Mouse (Mus musculus): ENCODE data around the gene Tmem81. TPM values are rescaled to one million over a fixed set of nuclear protein-coding genes. Genes with fewer than 3 reads are reported as not detected.
"Not testable (repeated sequence)": the region's sequence is repeated elsewhere in the genome, so short reads cannot be mapped to it uniquely, and the experiment has no call there.

Tmem81 gene
- total RNA-seq (2021), result 1 to 10 TPM; 4.7 to 4.8 TPM
- long read RNA-seq, experiment 1, partial matches to known transcripts, result 0 of 3 reads
- long read RNA-seq, experiment 1, other reads (novel, unspliced or antisense), result 2 of 3 reads
- long read RNA-seq, experiment 2, partial matches to known transcripts, result 0 of 2 reads
- long read RNA-seq, experiment 2, other reads (novel, unspliced or antisense), result 1 of 2 reads

DNA sequence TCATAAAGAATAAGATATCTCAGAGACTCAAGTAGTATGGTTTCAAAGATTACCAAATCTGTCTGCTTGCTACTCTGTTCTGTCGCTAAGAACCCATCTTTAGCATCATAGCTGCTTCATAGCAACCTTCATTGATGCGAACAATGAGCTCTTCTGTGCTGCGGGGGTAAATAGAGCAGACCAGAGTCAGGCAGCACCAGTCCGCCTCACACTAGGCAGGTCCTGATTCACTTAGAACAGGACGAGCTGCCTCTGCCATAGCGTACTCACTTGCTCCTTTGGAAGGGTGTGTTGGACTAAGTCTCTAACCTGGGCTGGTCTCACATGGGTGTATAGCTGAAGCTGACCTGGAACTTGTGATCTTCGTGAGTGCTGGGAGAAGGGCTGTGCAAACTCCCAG is at the start of gene Tmem81:
TSS of gene Tmem81 (plus strand) at position 173 of the 400 bp plus-strand sequence.
- no peak for DNase-seq (ENCODE audit: low spot score in 2 of 2)

DNA sequence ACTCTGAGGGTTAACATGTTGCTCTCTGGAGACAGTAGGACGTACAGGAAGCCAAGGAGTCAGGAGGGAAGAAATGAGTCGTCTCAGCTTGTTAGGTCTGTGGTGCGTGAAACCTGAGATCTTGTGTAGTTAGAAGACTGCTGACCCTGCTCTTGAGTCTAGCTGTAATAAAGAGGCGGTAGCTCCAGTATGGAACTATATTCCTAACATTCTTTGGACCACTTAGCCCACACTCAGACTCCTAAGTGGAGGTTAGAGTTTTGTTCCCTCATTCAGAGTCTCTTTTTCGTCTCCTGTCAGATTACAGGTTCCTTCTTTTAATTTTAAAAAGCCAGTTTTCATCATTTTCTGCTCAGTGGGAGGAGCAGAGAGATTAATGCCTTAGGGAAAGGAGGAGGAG is 41.4 kb upstream of the Tmem81 start:
- no peak for DNase-seq (ENCODE audit: low spot score in 2 of 2)

DNA sequence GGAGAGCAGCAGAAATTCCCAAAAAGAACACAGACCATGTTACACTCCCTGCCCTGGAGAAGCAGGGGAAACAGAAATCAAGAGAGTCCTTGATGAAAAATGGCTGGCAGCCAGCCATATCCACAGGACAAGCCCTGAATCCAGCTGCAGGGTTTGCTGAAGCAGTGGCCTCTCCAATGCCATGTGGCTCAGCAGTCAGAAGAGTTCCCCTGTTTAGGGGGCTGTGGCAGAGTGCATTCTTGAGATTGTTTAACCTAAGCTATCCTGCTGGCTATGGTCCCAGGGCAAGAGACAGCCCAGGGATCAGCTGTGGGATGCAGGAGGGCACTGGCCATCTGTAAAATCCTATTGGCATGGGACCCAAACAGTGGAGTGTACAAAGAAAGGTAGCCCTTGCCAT is 37.1 kb upstream of the Tmem81 start:
- no peak for DNase-seq (ENCODE audit: low spot score in 2 of 2)

DNA sequence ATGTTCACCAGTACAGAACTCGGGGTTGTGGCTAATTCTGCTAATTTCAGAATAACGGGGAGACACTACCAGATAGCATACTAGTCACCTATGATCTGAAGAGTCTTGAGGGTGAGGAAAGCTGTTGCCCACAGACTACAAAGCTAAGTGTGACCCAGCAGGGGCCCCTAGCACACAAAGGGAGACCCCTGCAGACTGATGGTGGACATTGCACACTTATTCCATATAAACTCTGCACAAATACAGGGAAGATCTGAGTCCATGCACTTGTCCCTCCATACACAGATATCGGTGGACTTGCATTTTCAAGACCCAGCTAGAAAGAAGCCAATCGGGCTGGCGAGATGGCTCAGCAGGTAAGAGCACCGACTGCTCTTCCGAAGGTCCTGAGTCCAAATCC is 36.5 kb upstream of the Tmem81 start:
- DNase-seq (ENCODE audit: low spot score in 2 of 2), result no peak

DNA sequence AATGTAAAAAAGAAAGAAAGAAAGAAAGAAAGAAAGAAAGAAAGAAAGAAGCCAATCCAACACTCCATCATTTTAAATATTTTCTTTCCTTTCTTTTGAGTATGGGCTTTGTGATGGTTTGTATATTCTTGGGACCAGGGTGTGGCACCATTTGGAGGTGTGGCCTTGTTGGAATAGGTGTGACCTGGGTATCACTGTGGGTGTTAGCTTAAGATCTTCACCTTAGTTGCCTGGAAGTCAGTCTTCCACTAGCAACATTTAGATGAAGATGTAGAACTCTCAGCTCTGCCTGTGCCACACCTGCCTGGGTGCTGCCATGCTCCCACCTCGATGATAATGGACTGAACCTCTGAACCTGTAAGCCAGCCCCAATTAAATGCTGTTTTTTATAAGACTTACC is 36.0 kb upstream of the Tmem81 start:
- DNase-seq (ENCODE audit: low spot score in 2 of 2), result not testable (repeated sequence)

DNA sequence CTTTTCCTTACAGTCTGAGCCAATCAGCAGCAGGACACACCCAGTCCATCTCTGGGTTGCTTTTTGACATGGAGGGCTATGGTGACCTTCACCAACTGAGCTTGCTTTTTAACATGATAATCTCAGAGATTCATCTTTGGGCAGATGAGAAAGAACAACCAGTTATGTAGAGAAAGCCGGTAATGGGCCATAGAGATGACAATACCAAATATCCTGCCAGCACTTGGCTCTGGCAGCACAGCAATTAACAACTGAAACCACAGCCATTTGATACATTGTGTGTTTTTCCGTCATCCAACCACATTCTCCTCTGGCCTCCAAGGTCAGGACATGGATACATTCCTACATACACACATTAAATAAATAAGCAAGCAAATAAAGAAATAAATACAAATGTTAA is 35.0 kb upstream of the Tmem81 start:
- no peak for DNase-seq (ENCODE audit: low spot score in 2 of 2)

DNA sequence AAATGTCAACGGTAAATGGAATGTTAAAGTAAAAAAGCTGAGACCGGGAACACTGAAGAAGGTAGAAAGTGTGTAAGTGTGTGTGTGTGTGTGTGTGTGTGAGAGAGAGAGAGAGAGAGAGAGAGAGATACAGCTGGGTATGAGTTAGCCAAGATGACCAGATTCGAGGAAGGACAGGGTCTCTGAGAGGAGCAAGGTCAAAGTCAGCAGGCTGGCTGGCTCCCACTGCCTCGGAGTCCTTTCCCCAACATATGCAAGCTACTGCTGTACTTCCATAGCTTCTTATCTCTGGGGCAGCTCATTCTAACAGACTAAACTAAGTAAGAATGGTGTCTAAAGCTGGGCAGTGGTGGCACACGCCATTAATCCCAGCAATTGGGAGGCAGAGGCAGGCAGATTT is 34.5 kb upstream of the Tmem81 start:
- DNase-seq (ENCODE audit: low spot score in 2 of 2), result no peak

DNA sequence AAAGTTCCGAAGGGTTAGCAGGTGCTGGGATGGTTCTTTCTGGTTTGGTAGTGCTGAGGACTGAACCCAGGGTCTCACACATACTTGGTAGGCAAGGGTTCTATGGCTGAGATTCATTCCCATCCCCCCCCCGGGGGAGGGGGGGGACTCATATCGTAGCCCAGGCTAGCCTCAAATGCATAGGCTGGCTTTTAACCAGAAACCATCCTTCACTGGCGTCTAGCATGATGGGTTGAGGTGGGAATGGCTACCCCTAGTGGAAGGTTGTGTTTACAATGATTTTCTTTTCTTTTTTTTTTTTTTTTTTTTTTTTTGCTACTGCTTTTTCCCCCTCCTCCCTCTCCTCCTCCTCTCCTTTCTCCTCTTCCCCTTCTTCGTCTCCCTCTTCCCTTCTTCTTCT is 33.5 kb upstream of the Tmem81 start:
- DNase-seq (ENCODE audit: low spot score in 2 of 2), result no peak

DNA sequence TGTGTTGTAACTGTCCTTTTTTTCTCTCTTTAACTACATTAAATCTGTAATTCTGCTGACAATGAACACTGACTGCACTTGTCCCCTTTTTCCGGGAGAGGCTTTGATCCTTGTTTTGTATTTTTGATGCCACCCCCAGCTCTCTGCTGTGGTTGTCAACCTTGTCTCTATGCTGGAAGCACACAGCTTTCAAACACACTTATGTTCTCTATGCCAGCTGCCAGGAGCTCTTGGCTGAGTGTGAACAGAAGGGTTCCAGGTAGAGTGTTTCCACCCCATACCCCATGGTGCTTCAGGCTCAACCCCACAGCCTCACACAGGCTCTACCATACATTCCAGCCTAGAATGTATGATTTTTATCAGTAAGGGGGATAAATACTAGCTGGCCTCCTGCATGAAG is 31.5 kb upstream of the Tmem81 start:
- DNase-seq (ENCODE audit: low spot score in 2 of 2), result no peak

DNA sequence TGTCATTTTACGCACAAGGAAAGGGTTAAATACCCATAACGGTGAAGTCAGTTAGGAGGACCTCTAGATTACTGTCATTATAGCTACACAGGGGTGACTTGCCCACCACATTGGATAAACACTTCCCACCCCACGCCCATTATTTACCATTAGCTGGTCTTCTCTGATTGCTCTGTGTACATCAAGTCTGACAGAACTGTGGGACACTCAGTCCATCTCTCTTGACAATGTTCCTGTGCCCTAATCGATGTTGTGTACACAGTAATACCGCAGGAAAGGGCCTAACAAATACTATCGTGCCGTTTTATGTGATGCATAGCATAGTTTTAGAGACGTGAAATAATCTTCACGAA is 29.5 kb upstream of the Tmem81 start:
- DNase-seq (ENCODE audit: low spot score in 2 of 2), result peak in 1 of 2 experiments; percentile 15

DNA sequence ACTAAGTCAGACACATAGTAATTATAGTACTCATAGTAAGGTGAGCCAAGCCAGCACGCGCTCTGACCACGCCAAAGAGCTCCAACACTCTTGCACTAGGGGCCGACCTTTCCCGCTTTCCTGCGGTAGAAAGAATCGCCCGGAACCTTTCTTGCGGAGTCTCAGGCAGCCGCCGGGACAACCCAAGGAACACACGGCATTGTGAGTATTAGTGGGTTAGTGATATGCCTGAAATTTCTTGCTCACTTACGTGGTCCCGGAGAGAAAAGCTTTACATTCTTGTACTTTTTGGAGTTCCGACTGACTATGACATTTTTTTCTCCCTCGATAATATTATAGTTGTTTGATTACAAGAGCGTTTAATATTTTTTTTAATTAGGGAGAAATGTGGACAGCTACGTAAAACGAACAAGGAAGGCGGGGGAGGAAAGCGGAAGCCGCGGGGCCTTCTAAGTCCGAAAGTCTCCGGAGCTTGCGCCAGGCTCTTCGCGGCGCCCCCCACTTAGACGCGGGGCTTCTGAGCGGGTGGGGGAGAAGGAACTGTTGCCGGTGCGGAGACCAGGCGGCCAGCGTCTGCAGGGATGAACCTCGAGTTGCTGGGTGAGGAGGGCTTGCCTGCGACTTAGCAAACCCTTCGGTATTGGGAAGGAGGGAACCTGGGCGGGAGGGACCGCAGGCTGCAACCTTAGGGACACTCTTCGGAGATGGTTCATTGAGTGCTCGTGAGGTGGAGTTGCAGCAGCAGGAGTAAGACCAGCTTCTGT is 28.9 kb upstream of the Tmem81 start, which contains the start of gene Rbbp5:
TSS of gene Rbbp5 (plus strand) at position 438 of the 764 bp plus-strand sequence.
- peak; percentile 82 to 84 for DNase-seq (ENCODE audit: low spot score in 2 of 2)

DNA sequence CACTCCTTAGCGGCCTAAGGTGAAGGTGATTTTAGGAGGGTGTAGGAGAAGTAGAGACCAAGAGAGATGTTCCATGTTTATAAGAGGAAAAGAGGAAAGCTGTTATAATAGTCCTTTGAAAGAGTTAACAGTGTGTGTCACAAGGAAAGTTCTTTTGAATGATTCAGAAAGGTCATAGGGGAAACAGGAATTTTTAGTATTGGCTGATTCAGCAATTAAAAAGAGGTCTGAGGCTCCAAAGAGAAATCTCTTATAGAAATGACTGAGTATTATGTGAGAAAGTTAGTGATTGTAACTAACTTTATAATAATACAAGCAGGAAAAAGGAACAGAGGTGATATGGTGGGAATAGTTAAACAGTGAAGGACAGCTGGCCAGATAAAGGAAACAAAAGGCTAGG is 26.6 kb upstream of the Tmem81 start:
- no peak for DNase-seq (ENCODE audit: low spot score in 2 of 2)

DNA sequence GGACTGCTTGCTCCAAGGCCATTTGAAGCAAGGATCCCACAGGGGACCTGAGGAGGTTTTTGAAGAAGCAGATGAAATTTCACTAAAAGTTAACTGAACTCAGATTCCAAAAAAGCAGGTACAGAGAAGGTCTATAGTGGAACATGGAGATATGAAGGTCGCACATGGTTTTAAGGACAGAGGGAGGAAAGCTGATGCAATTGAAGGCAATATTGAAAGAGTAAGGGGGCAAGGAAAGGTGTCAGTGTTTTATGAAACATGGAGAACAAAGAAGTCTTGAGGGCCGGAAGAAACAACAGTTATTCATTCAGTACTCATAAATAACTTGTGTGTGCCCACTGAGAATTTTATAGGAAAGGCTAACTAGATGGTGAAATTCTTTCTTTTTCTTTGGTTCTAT is 24.4 kb upstream of the Tmem81 start:
- DNase-seq (ENCODE audit: low spot score in 2 of 2), result no peak

DNA sequence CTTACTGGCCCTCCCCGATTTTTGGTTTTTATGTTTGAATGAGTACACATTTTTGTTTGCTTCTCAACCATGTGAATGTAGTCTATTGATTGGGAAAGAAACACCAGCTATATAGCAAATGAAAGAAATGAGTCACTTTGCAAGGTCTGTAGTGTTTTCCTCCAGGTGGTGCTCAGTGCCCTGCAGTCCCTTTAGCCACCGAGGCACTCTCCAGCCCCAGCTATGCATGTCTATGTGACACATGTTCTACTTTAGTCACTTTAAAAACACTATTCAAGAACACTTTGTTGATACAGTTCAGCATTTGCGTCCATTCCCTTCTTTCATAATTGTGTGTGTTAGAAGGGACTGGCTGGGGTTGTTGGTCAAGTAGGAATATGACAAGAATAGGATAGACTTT is 22.8 kb upstream of the Tmem81 start:
- no peak for DNase-seq (ENCODE audit: low spot score in 2 of 2)

DNA sequence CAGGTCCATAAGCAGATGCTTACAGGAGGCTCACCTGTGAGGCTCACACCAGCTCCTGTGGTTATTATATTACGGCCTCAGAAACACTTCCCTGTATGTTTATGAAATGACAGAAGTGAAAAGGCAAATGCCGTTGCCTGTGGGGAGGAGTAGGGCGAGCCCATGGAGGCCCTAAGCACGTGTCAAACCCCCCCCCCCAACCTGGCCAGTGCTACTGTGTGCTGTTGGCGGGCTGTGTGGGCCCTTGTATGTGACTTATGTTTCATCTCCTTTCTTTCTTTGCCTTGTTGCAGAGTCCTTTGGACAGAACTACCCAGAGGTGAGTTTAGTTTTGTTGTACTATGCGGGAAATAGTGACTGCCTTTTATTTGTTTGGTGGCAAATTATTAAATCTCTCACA is 22.3 kb upstream of the Tmem81 start:
- DNase-seq (ENCODE audit: low spot score in 2 of 2), result no peak

DNA sequence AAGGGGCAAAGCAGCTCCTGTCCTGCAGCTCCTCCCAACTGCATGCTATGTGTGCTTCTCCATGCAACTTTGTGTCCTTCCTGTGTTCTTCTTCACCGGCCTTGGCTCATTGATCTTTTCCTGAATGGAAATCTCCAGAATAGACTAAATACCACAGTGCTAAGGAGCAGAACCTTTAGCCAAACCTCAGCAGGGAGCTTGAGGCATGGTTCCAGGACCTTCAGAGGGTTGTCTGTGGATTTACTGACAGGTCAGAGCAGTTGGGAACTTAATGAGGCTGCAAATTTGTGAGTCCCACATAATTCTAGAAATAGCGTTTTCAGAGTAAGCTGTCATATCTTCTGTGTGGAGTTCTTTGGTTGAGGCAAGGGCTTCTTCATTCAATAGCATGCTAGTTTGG is 5.5 kb upstream of the Tmem81 start:
- no peak for DNase-seq (ENCODE audit: low spot score in 2 of 2)

DNA sequence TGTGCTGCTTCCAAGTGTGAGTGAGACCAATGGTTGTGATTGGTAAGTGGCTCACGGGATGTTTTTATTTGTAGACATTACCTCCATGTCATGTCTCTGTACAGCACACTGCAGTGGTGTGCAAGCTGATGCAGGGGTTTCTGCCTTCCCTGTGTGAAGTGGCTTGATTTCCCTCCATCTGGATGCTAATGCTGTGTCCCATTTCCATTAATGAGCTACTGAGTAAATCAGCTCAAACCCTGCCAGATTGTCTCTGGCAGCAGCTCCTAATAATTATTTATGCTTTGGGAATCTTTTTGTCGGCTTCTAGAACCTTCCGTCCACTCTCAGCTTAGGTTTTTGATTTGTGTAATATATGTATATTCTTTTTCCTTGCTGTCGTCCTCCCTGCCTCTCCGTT is 875 bp upstream of the Tmem81 start:
- no peak for DNase-seq (ENCODE audit: low spot score in 2 of 2)

DNA sequence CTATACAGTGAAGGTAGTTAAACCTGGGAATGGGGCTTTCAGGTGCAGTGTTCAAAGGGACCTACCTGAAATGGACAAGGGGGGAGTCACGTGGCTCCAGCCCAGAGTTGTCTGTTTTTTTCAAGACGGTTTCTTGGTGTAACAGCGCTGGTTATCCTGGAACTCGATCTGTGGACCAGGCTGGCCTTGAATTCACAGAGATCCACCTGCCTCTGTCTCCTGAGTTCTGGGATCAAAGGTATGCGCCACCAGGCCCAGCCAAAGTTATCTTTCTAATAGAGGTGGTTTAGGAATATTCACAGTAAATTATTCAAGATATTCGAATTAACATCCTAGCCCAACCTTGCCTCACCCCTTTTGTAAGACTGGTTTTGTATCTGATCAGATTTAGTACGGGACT is 626 bp downstream of the Tmem81 start:
- no peak for DNase-seq (ENCODE audit: low spot score in 2 of 2)

DNA sequence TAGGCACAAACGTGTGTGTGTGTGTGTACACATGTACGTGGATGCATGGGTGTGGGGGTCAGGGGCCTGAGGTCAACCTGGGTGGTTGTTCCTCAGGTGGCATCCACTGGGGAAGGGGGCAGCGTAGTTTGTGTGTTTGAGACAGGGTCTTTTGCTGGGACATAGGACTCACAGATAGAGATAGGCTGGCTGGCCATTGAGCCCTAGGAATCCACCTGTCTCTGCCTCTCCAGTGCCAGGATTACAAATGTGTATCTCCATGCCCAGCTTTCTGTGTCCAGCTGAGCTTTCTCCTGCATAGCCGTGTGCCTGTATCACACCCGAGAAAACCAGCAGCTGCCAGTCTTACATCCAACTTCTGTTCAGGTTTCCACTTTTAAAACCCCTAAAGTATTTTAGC is 3.7 kb downstream of the Tmem81 start:
- no peak for DNase-seq (ENCODE audit: low spot score in 2 of 2)

DNA sequence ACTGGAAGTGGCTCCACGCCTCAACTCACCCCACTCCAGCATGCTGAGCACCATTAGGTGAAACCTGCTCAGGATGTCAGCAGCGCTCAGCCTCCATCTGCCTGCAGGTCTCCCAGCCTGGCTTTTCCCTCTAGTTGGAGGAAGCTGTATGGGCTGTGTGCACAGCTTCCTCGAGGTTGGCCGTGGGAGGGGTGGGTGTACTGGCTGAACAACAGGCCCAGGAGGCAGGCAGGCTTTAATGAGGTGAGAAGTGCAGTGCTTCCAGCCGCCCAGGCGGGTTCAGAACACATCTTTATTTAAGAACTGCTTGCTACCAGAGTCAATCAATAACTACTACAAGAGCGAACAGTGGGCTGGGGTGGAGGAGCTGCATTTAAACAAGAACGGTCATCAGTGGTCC is 5.5 kb downstream of the Tmem81 start:
- peak in 1 of 2 experiments; percentile 36 for DNase-seq (ENCODE audit: low spot score in 2 of 2)

DNA sequence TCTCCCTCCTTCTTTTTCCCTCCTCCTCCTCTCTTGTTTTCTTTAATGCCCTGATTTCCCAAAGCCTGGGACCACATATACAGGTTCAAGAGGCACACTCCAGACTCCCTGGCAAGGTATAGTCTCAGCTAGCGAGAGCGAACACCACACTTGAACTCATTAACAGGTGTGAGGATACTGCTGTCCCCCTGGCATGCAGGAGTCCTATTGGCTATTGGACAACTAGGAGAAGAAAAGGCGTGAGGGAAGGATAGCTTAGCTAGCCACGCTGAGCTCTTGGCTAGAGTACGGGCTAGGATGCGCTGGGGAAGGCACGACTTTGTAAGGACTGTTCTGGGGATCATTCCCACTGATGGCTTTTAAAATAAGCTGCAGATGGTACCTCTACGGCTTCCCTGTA is 6.1 kb downstream of the Tmem81 start:
- no peak for DNase-seq (ENCODE audit: low spot score in 2 of 2)

DNA sequence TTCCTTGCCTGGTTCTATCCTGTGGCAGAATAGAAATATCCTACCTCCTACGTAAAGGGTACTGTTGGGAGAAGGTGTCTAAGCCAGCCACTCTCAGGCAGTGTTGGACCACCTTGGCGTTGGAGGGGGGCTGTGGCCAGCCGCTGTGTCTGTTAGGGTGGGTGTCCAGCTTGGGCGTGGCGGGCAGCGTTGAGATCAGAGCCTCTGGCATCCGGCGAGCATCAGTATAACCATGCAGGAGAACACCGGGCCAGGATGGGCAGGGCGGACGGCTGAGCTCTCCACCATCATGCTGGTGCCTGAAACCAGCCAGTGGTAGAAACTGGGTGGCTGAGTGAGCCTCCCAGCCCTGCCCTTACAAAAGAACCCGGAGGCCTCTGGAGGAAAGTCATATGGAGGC is 9.3 kb downstream of the Tmem81 start:
- DNase-seq (ENCODE audit: low spot score in 2 of 2), result no peak

DNA sequence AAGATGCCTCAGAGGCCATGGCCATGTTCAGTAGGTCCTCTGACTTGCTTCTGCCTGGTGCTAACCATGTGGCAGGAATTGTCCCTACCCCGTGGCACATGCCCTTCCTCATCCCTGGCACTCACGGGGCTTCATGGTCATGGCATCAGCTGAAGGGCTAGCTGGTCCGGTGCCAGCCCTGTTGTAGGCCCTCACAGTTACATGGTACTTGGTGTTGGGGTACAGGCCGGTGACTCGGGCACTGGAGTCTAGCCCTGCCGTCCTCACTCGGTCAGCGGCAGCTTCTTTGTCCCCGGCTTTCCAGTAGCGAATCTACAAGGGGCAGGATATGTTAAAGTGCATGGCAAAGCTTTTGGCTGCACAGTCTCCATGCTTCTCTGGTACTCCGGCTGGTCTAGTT is 10.7 kb downstream of the Tmem81 start:
- no peak for DNase-seq (ENCODE audit: low spot score in 2 of 2)

Data from left cerebral cortex, adult 18-20 months (tissue).